Mouse (Mus musculus): ENCODE measurements around the gene Grb2. TPM values are rescaled to one million over a fixed set of nuclear protein-coding genes. Genes with fewer than 3 reads are reported as not detected.

Gene Grb2
- total RNA-seq, 4 experiments from 2014 or later: 136 to 165 (median 160) TPM

DNA sequence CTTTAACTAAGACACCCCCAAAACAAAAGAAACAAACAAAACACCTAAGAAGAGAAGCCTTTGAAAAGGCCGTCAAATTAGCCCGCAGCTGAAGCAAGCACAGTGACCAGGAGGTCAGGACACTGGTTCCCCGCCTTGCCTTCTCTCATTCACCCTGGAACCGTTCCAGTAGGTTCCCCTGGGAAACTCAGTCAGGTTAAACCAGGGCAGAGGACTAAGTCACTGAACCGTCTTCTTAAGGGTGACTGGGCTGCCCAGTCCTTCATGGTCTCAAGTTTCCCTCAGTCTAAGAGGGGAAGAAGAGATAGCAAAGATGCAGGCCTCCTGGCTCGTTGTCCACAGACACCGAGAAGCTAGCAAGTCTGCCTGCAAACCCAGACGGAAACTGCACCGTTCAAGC, 82.5 kb downstream of the Grb2 start:
- no peak for DNase-seq

DNA sequence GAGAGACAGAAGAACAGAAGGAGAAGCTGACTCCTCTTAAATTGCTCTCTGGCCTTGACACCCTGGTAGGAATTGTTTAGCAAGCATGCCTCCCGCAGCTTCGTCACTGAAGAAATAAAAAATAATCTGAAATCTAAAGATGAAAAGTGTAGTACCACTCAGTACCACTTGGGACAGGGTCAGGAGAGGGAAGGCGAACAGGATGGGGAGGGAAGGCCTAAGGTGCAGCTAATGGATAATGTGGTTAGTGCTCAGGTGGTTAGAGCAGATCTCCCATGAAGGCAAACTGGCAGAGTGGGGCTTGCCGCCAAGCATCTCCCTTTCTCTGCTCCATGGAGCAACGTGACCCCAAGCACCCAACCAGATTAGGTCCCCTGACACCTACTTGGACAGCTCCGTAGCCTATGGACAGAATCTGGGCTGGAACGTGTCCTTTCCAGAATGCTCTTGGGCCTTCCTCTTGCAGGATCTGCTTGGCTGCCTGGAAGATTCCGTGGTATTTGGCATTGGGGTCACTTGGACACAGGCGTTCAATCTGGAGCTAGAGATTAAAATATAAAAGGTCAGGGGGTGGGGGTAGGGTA, 84.8 kb downstream of the Grb2 start:
- DNase-seq: no peak

DNA sequence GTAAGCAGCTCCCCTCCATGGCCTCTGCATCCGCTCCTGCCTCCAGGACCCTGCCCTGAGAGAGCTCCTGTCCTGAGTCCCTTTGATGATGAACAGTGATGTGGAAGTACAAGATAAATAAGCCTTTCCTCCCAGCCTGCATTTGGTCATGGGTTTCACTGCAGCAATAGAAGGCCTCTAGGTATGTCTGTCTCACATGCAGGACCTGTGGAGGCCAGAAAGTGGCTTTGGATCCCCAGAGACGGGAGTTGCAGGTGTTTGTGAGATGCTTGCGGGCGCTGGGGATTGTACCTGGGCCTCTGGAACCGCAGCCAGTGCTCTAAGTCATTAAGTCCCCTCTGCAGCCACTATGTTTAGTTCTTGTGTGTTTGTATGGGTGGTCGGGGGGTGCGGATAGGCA, 88.4 kb downstream of the Grb2 start:
- no peak for DNase-seq

DNA sequence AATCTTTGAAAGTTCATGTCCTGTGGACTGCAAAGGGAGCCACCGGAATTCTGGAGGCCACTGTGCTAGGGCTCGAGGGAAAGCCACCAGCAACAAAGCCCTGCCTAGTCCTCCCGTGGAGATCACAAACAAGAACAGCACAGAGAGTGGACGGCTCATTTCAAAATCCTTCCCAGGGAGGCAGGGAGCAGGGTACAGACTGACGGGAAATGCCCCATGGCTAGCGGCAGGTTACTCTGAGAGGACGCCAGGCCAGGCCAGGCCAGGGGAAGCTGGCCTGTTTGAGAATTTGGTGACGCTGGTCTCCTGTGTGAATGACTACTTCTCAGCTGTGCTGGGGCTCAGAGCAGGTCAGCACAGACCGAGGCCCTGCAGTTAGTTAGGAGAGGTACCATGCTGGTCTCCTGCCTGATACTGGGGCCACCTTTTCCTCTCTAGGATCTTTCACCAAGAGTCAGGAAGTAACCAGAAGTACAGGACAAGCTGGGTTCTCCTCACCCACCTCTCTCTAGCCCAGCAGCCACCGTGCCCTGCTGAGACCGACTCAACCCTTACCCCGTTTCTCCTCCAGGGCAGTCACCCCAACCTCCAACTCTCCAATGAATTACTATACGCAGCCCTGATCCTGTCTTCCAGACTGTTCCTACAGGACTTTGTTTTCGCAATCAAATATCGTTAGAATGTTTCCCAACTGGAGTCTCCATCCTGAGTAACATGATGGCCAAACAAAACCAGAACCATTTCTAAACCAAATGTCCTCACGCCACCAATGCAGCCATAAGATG, 89.5 kb downstream of the Grb2 start:
- DNase-seq: no peak

DNA sequence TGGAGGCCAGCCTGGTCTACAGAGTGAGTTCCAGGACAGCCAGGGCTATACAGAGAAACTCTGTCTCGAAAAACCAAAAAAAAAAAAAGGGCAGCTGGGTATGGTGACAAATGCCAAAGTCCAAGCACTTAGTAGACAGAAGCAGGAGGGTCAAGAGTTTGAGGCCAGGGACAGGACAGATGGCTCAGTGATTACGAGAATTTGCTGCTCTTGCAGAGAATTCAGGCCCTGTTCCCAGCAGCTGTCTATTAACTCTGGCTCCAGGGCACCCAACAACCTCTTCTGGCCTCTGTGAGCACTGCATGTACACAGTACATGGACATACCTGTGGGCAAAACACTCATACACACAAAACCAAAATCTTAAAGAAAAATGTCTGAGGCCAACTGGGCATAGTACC, 90.4 kb downstream of the Grb2 start:
- no peak for DNase-seq

DNA sequence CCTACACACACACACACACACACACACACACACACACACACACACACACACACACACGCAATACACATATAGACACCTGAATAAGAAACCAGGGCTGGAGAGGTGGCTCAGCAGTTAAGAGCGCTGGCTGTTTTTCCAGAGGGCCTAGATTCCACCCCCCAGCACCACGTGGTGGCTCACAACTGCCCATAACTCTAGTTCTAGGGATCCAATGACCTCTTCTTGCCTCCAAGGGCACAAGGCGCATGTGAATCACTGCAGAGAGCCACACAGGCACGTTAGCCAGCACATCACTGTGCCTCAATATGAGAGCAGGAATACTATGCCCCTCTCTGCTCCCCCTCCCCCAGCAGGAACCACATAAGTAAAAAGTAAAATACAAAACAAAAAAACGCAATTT, 91.5 kb downstream of the Grb2 start:
- peak; percentile 81 for DNase-seq

DNA sequence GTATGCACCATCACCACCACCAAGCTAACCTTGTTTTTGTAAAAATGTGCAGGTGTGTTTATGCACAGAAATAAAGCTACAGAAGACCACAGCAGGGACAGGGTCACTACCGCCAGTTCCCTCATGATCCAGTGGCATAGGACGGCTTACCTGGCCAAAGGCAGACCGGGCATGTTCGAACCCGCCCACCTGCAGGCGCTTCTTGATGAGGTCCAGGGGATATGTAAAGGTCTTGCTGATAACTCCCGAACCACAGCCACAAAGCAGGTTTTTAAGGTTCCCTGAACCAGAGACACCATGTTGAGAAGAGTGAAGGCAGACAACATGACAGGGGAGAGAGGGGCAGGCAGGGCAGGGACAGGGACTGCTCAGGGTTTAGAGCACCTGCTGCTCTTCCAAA, 92.0 kb downstream of the Grb2 start:
- no peak for DNase-seq

DNA sequence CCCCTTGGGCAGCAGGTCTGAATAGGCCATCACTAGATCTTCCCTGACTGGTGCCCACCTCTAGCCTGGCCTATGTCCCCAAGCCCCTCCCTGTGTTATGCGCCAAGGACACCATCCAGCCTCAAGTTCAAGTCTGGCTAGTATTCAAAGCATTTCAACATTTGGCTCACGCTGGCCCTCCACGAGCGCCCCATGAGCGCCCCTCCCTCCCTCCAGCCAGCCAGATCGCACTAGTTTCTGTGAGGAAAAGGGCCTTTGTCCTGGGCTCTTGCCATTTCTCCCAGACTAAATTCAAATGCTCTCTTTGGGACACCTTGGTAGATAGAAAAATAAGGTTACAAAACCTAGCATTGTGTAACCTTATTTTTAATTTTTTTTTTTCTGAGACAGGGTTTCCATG, 92.5 kb downstream of the Grb2 start:
- peak; percentile 79 for DNase-seq

DNA sequence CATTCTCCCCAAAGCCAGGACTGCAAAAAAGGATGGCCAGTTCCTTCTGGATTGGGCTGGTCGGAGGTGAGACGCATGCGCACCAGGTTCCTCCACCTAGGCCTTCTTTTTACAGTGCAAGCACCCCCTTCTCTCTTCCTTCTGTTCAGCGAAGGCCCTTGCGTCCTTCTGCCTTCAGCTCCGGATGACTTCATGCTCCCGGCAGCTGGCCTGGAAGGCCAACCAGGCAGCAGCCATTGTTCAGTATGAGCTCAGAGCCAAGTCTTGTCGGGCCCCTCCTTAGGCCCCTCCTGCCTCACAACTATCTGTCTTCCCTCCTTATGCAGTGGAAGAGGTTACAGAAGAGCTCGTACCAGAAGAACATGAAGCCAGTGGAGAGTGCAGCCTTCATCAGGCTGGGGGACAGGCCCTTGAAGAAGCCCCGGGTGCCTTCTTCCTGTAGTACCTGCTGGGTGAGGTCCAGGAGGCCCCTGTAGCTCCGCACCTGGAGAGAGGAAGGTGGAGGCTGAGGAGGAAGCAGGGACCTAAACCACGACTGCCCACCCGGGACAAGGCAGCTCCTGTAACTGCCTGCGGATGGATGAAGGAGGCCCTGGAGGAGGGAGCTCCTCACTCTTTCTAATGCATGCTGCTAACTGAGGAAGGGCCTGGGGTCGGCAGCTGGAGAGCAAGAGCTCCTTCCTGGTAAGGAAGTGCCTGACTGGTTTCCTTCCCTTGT, 93.1 kb downstream of the Grb2 start:
- DNase-seq: peak; percentile 71

DNA sequence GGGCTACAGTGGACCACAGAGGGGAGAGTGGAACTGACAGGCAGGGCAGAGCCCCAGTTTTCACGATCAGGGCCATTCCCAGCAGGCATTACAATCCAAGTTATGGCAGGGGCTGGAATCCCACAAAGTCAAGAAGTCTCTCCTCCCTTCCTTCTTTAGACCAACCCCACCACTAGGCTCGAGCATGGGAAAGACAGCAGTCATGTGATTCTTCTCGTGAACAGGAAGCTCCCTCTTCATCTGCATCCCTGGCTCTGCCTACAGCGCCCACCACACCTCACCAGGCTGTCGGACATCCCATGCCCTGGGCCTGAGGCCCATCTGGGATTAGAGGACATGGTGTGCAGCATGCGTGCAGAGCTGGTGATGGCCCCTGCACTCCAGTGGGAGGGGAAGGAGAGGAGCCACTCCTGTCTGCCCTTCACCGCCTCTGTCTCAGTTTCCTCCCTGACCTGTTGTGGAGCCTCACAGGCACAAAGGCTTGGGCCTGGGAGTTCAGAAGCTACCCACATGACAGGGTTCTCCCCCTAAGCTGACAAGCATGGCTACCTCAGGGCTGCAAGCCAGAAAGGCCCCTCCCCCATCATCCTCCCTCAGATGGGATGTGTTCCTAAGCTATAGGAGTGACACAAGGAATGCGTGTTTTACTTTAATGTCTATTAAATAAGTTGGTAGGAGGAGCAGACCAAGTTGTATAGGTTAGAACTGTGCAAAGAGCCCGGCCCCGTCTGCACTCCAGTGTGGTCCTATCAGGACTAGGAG, 93.9 kb downstream of the Grb2 start:
- DNase-seq: no peak

DNA sequence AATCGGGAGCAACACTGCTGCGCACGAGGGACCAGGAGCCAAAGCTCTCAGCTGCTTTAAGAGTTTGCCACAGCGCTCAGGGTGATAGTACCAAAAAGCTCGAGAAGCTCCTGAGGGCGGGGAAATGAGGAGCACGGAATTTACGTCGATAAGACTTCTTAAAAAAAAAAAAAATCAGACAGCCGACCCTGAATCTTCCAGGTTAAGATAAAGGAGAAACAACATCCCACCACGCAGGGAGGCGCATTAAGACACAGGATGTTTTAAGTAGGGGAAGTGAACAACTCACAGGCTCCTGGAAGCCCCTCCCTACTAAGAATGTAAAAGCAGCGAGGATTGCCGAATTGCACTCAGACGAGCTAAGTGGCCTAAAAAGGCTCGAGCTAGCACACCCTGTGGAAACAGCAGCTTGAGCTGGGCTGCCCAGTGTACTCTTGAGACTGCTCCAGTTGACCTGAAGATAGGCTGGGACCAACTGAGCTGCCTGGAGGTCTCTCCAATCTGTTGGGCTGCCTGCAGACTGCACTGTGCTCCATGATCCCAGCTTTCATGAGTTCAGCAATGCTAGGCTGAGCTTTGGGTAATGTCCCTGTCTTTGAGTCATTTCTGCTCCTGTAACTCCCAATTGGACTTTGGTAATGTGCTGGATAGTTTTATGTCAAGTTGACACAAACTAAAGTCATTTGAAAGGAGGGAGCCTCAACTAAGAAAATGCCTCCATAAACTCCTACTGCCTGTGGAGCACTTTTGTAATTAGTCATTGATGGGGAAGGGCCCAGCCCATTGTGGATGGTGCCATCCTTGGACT, 95.1 kb downstream of the Grb2 start:
- no peak for DNase-seq

DNA sequence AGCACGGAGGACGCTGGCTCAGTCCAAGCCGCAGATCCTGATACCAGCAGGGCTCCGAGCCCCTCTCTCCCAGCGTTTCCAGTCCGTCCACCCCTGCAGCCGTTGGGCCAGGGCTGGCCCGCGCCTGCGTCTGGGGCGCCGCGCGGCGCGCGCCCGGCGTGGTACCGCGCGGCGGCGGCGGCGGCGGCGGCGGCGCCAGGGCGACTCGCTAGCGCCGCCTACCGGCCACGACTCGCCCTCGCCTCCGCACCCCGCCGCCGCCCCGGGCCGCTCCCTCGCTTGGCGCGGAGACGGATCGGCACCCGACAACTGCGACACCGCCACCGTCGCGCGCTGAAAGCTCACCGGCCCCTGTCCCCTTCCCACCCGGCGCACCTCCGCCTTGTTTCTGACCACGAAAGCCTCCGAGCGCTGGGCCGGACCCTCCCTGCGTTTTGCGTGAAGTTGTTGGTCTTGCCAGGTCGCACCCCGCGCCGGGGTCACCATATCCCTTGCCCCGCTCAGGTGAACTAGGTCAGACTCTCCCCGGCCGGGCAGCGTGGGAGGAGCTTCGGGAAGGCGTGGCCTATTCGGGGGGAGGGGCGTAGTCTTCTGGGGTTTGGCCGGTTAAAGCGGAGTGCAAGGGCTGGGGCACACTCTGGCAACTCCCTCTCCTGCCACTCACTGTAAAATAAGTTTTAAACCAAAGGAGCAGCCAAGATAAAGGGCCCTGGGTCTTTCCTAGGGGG, 95.8 kb downstream of the Grb2 start, which contains the start of gene Mif4gd:
Gene Mif4gd, minus strand, starts transcription at position 560 of the 728 bp plus-strand sequence.
- DNase-seq: peak; percentile 92

DNA sequence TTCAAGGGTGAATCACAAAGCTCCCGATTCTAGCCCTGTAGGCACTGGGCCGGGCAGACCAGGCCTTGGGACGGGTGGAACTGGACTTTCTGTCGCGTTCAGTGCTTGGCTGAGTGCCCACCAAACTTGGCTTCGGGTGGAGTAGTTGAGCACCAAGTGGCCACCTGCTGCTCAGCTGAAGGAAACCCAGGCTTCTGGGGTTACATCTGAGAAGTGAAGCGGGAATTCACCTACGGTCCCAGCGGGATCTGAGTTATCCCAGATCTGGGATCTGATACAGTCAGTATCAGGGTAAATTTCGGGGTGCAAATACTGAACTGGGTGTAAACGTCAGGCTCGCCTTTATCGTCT, 96.4 kb downstream of the Grb2 start:
- peak; percentile 87 for DNase-seq

DNA sequence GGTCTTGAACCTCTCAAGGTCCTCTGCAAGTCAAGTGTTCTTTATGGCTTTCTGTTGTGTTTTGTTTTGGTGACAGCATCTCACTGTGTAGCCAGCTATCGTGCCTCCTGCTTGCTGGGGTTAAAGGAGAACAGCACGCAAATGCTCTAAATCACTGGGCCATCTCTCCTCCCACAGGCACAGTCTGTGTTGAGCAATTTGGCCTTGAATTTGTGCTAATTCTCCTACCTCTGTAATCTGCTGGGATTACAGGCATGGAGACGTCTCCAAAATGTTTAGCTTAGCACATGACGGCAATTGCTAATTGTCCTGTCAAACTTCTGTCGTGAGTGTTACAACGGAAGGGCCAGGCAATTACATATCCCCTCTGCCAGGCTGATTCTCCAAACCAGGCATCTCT, 97.2 kb downstream of the Grb2 start:
- DNase-seq: no peak

DNA sequence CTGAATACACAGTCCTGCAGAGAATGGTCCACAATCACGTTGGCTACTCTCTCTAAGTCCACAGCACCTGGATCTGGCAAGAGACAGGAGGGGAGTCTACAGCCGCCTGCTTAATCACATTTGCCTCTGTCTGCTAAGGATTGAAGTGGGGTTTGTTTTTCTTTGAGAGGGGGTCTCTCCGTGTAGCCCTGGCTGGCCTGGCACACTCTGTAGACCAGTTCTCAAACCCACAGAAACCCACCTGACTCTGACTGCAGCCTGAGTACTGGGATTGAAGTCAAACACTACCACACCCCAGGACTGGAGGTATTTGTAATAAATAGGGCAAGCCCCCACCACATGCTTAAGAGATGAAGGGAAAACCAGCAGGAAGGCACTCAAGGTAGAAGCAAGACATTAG, 98.8 kb downstream of the Grb2 start:
- no peak for DNase-seq

DNA sequence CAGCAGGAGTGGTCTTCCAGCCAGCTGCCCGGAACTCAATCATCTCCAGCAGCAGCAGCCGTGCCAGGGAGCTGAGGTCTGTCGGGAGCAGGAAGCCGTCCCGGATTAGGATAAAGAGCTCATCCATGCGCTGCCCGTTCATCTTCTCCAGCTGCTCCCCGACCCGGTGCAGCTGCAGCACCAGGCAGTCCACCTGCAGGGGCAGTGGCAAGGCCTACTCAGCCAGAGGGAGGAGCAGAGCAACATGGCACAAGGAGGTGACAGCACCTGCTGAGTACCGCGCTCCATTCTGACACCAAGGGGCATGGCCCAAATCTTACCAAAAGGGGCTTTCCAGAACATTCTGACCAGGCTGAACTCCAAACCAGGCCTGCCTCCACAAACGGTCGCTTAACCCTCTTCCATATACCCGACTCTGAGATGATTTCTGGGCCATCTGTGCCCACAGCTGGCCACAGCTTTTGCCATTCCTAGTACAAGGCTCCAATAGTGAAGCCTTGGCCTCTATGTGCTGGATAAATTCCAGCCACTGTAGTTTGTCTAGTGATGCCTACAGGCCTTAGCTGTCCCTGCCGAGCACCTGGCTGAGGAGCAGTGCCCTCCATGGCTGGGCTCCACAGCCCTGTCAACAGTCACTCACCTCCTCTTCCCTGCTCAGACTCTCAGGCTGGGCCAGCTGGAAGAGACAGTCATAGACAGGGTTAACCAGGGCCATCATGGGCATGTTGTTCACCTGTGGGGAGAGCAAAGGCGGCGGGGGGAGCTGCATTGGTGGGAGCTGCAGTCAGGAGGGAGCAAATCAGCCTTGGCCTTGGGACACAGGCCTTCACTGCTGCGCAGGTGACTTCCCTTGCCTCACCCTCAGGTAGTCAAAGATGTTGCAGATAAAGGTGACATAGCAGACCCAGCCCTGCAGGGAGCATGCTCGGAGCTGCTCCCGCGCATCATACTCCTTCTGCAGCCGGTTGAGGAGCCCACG, 99.7 kb downstream of the Grb2 start:
- no peak for DNase-seq

DNA sequence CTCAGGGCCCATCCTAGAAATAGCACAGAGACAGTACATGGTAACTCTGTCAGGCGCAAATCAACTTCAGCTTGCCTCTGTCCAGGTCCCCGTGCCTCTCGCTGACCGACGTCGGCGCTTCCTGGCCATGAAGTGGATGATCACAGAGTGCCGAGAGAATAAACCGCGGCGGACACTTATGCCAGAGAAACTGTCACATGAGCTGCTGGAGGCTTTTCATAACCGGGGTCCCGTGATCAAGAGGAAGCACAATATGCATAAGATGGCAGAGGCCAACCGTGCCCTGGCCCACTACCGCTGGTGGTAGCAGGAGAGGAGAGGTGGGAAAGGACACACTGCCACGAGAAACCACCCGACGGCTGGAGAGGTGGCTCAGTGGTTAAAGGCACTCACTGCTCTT, 101.7 kb downstream of the Grb2 start:
- no peak for DNase-seq

DNA sequence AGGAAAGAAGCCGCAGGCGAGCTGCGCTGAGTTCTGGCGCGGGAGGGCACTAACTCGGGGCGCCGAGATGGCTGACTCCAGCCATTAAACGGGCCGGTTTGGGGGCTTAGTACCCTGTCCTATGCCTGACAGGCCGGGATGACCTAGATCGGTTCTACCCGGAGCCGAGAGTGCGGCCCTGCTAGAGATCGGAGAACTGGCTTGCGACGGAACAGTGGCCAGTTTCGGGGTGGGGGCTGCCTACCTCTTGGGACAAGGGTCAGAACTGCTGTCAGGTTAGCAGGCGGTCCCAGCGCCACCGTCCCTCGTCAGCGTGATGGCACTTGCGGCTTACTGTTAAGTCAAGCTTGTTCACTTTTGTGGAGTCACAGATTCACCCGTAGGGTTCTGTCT, 104.1 kb downstream of the Grb2 start:
- no peak for DNase-seq

DNA sequence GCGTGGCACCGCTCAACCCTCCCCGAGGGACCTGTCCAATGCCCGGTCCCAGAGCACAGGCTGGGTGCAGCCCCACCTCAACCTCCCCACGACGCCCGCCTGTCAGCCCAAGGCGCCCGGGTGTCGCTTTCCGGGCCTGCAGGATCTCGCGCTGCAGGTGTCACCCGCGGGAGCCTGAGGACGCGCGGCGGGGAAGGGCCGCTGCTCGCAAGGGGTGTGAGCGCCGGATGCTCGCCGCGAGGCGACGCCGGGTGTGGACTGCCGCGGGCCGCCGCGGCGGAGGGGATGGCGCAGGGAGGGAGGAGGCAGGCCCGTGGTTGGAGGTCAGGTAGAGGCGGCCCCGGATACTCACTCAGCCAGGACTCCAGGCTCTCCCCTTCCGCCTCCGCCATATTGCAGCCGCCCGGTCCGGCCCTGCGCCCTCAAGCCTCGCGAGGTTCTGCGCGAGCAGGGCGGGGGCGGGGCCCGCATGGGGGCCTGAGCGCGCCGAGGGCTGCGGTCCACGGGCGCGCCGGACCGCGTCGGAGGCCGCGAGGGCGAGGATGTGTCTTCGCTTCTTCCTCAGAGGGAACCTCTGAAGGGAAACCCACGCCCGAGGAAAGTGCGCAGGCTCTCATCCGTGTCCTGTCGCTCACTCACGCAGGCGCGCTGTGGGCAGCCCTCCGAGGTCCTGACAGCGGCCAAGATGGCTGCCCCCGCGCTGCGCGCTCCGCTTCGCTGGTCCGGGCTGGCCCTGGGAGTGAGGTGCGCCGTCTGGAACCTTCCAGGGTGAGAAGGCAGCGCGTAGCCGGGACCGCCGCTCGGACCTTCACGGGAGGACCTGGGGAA, 104.7 kb downstream of the Grb2 start, which contains the start of the genes Mrps7 and Gga3:
Gene Mrps7, plus strand, starts transcription at position 450 of the 828 bp plus-strand sequence.
Gene Gga3, minus strand, starts transcription at position 576 of the 828 bp plus-strand sequence.
- peak; percentile 88 for DNase-seq
